Comparison of ENCODE assay signal across 16 mouse cellular contexts in the genomic region with DNA sequence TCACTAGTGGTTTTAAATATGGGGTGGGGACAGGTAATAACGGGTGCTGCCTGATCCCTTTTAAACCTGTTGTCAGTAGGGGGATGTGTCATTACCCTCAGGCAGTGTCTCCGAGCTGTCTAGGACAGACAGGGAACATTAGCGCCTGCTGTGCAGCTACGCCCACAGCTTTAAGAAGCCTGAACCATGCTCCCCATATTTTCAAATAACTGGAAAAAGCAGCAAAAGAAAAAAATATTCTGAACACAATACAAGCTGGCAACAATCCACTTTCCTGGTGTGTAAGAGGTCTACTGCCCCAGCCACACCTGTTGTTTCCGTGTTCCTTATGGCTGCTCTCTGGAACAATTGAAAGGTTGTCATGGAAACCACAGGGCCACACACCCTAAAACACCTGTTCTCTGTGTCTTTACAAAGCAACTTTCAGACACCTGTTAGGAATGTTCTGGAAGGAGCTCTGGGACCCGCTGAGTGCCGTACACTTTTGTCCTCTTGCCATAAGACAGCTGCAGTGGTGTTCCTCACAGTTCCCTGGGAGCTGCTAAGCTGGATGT. TPM values are rescaled to one million over a fixed set of nuclear protein-coding genes. Genes with fewer than 3 reads are reported as not detected.
A peak's percentile ranks its signal among the peaks of the same experiment; 100 is the strongest.
DNase-seq lines count a peak whose midpoint lies in the region; TF ChIP-seq lines count a peak whose summit lies in the region.
"Had no signal": no experiment of that assay in that cellular context is flagged by ENCODE, and none has a peak within 500 bp of the region (broad histone marks: within the 10 kb centered on the region; RNA-seq: fewer than 3 reads in every experiment).

No protein-coding gene starts in this region.

- TF ChIP-seq CTCF in ES-Bruce4 (IDR thresholded peaks at IDR 0.05; ENCODE audit: low read depth, low read length), result no peak
- no peak for TF ChIP-seq CTCF in cortical plate, adult 2 months (IDR thresholded peaks at IDR 0.05; ENCODE audit: extremely low read depth, insufficient read depth, low read length)

- no peak overlapping the region for H3K4me3 ChIP-seq in ES-Bruce4 (ENCODE audit: low read depth, low read length)
- H3K4me3 ChIP-seq in cortical plate, adult 2 months (ENCODE audit: insufficient read depth, low read length), result peak overlapping the region; percentile 89; the same call in 1 of the 2 replicates
- H3K4me3 ChIP-seq: forebrain, embryonic 12.5 days; hindbrain, embryonic 10.5 days had no signal

- peak; percentile 30 for DNase-seq in cerebellum, adult 8-10 months
- no peak for DNase-seq in cerebellum, postnatal 4 days (ENCODE audit: low spot score in 2 of 2)
- peak; percentile 65 for DNase-seq in lung, postnatal 25 days (ENCODE audit: low spot score)
- no peak for DNase-seq in T-cell, adult 2 months (ENCODE audit: low spot score)
- no peak for DNase-seq in ovary, postnatal 36 days (ENCODE audit: low spot score)
- no peak for DNase-seq in left cerebral cortex, postnatal 14 days (ENCODE audit: low spot score in 2 of 2)
- DNase-seq: adrenal gland, postnatal 10 days; kidney, adult 11 months; kidney, postnatal 36 days; retina, postnatal 1 day; thymus, postnatal 36 days had no signal

- no peaks in the 10 kb centered on the region for H3K36me3 ChIP-seq in ES-Bruce4 (ENCODE audit: control insufficient read depth, insufficient read depth, low read length, poor library complexity, severe bottlenecking)
- H3K36me3 ChIP-seq: forebrain, embryonic 12.5 days; hindbrain, embryonic 10.5 days had no signal

- TF ChIP-seq POLR2A in ES-Bruce4 (IDR thresholded peaks at IDR 0.05; ENCODE audit: insufficient read depth, low read length), result no peak
- no peak for TF ChIP-seq POLR2A in cortical plate, adult 2 months (IDR thresholded peaks at IDR 0.05; ENCODE audit: extremely low read depth, insufficient read depth, low read length)

- H3K4me1 ChIP-seq in ES-Bruce4 (ENCODE audit: control insufficient read depth, insufficient read depth, low read length), result peaks cover 8% of the 10 kb centered on the region
- peaks cover 7% of the 10 kb centered on the region for H3K4me1 ChIP-seq in cortical plate, adult 2 months (ENCODE audit: control insufficient read depth, insufficient read depth, low read length)

- H3K9me3 ChIP-seq in ES-Bruce4 (replicated peaks; ENCODE audit: control insufficient read depth, insufficient read depth, low read length, poor library complexity, severe bottlenecking), result no peaks in the 10 kb centered on the region
- H3K9me3 ChIP-seq: forebrain, embryonic 12.5 days; hindbrain, embryonic 10.5 days had no signal

- H3K9ac ChIP-seq in ES-Bruce4 (ENCODE audit: low read depth, poor library complexity, severe bottlenecking), result no peak overlapping the region
- H3K9ac ChIP-seq: forebrain, embryonic 12.5 days; liver, embryonic 14.5 days had no signal

- intact Hi-C loops in left cerebral cortex, postnatal 14 days (cut with DNase I), result no loop called here

- H3K27ac ChIP-seq in ES-Bruce4 (ENCODE audit: insufficient read depth, low read length), result peak overlapping the region; percentile 22
- no peak overlapping the region for H3K27ac ChIP-seq in cortical plate, adult 2 months (ENCODE audit: insufficient read depth, low read length)
- H3K27ac ChIP-seq: forebrain, embryonic 12.5 days; hindbrain, embryonic 10.5 days; liver, embryonic 14.5 days had no signal

- peak; percentile 65; the same call in 1 of the 2 replicates for TF ChIP-seq EP300 in ES-Bruce4 (IDR thresholded peaks at IDR 0.05; ENCODE audit: insufficient read depth, low read depth, low read length)

- H3K27me3 ChIP-seq in ES-Bruce4 (ENCODE audit: control insufficient read depth, insufficient read depth, low read length, poor library complexity, severe bottlenecking), result no peaks in the 10 kb centered on the region

RNA-seq across cellular contexts. Expression of a gene that starts 4.9 kb away (rescaled TPM):
- polyA plus RNA-seq in ES-Bruce4 (2011; ENCODE audit: insufficient read depth, insufficient read length, low read depth, missing spikeins), result 38.8 and 40.0 TPM in 2 replicates
- 124 and 127 TPM in 2 replicates for polyA plus RNA-seq in cortical plate, adult 2 months (2012; rRNA removed)
- 10 to 100 TPM; 82.4 to 82.7 TPM for total RNA-seq in left cerebral cortex, postnatal 14 days (2021)

Comparison
In these comparisons a context has a peak if more than half of its experiments do, and no peak if none do; other contexts are left out.
1. DNase-seq: peak in cerebellum, adult 8-10 months (single experiment) and lung, postnatal 25 days (single experiment); none in cerebellum, postnatal 4 days (0 of 2), T-cell, adult 2 months (single experiment), ovary, postnatal 36 days (single experiment) and left cerebral cortex, postnatal 14 days (0 of 2).